Mouse (Mus musculus): ENCODE results near the gene Pola2. TPM values are rescaled to one million over a fixed set of nuclear protein-coding genes. Genes with fewer than 3 reads are reported as not detected.

Gene Pola2
- total RNA-seq, 2 experiments from 2014 or later = 22.9 to 23.7 TPM

GRCm38 (mm10) chr19:5894002-5894678 lies 69.9 kb downstream of the Pola2 start, which contains the start of gene Tigd3:
TSS of gene Tigd3 (minus strand) at chr19:5894149.
- DNase-seq = peak; percentile 94 to 95

DNA sequence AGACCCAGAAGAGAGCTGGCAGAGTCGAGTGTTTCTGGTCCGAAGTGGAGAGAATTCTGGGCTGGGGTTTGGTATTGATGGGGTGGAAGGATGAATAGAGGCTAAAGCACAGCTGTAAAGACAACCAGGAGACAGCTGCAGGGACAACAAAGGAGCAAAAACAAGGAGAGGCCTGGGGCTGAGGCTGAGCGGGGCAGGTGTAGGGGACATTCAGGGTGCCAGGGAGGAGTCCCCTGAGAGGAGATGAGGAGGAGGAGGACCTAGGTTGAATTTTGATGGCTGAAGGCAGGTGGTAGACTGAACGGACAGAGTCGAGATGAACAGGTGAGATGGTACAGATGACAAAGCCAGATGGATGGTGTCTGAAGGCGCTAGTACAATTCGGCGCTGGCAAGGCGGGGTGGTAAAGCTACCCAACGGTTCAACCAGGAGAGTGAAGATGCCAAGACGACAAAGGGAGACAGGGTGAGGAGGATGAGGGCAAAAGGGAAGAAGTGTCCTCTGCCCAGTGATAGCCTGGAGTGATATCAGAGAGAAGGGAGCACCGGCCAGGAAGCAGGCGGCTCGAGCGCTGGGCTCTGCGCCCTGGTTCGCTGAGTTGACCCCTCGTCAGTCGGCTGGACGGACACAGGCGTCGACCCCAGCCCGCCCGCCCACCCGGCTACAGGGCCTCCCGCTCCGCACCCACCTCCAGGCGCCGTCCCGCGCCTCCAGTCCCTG lies 70.6 kb downstream of the Pola2 start:
- DNase-seq = no peak

GRCm38 (mm10) chr19:5892735-5893134 lies 71.3 kb downstream of the Pola2 start:
- no peak for DNase-seq

DNA sequence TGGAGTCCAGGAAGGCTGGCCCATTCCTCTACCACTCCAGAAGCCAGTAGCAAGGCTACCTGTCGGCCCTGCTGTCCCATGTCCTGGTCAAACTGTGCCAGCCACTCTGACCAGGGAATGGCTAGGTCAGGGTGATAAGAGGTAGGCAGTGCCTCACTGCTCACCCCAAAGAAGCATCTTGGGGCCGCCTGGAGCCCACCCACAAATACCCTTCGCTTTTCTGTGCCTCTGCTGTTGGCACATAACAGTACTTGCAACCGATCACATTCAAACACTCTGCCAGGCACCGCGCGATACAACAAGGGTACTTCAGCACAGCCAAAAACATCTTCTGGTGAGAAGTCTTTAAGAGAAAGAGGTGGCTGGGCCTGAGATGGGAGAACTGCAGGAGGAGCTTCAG lies 71.7 kb downstream of the Pola2 start:
- no peak for DNase-seq

DNA sequence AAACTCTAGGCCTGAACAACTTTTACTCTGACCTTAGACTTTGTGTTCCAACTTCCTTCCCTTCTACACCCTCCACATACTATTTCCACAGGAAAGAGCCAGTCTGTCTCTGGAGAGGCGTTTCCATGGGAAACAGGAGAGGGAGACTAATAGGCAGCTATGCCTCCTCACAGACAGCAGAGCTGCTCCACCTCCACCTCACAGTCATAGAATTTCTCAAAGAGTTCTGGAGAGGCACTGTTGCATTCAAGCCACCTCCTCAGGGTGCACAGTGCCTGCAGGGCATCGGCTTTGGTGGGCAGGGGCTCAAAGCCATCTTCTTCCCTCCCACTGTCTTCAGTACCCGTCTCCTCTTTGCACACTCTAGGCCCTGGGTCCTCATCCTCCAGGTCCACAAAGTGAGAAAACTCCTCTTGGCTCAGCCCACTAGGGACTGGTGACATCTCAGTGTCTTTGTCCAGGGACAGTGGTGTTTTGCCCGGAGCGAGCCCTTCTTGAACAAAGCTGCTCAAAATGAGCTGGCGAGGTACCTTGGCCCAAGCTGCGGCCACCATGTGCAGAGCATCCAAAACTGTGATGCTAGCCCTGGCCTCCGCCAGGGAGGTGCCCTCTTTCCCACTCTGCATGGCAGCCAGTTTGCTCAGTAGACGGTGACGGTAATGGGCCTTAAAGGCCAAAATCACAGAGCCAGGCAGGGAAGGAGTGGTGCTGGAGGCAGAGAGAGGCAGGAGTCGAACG lies 72.3 kb downstream of the Pola2 start:
- no peak for DNase-seq

Other genes starting within 250 kb of the Pola2 start
- 10 to 100 TPM; 30.8 to 38.3 TPM for gene Ehbp1l1, start 237.9 kb downstream of the Pola2 start, total RNA-seq (2021)
- gene Fam89b, start 234.5 kb downstream of the Pola2 start, total RNA-seq (2021) = 10 to 100 TPM; 41.4 to 66.5 TPM
- gene Ltbp3, start 223.3 kb downstream of the Pola2 start, total RNA-seq (2021) = 100 to 1,000 TPM; 222 to 305 TPM
- 100 to 1,000 TPM; 103 to 107 TPM for gene Scyl1, start 192.8 kb downstream of the Pola2 start, total RNA-seq (2021)
- 10 to 100 TPM; 35.5 to 52.6 TPM for gene Frmd8, start 88.9 kb downstream of the Pola2 start, total RNA-seq (2021)
- gene Slc25a45, start 86.4 kb downstream of the Pola2 start, total RNA-seq (2021) = 10 to 100 TPM in 1 of 2 experiments, 1 to 10 TPM in 1; 9.4 to 33.2 TPM
- 1 to 10 TPM in 1 of 2 experiments, under 1 TPM in 1; 0.92 to 1.4 TPM for gene Tigd3, start 70.1 kb downstream of the Pola2 start, total RNA-seq (2021)
- gene Dpf2, start 51.2 kb downstream of the Pola2 start, total RNA-seq (2021) = 100 to 1,000 TPM in 1 of 2 experiments, 10 to 100 TPM in 1; 89.6 to 120 TPM
- gene Cdc42ep2, start 39.4 kb downstream of the Pola2 start, total RNA-seq (2021) = 1 to 10 TPM; 6.0 to 6.2 TPM
- gene Slc22a20, start 21.9 kb upstream of the Pola2 start, total RNA-seq (2021) = not detected
- 10 to 100 TPM; 27.9 to 35.6 TPM for gene Capn1, start 51.7 kb upstream of the Pola2 start, total RNA-seq (2021)
- gene Syvn1, start 82.4 kb upstream of the Pola2 start, total RNA-seq (2021) = 10 to 100 TPM; 57.5 to 61.2 TPM
- gene Mrpl49, start 93.6 kb upstream of the Pola2 start, total RNA-seq (2021) = 10 to 100 TPM; 58.2 to 58.6 TPM
- 1,000 to 10,000 TPM; 1,081 to 1,082 TPM for gene Fau, start 93.6 kb upstream of the Pola2 start, total RNA-seq (2021)
- gene Znhit2, start 97.0 kb upstream of the Pola2 start, total RNA-seq (2021) = 10 to 100 TPM; 29.7 to 34.8 TPM
- 10 to 100 TPM; 22.9 to 42.0 TPM for gene Tm7sf2, start 104.2 kb upstream of the Pola2 start, total RNA-seq (2021)
- 10 to 100 TPM; 51.9 to 59.8 TPM for gene Vps51, start 113.0 kb upstream of the Pola2 start, total RNA-seq (2021)
- not detected for gene Tmem262, start 115.8 kb upstream of the Pola2 start, total RNA-seq (2021)
- gene Gm28374, start 118.1 kb upstream of the Pola2 start, total RNA-seq (2021) = under 1 TPM in 1 of 2 experiments, not detected in 1; 0.83 TPM
- gene Zfpl1, start 120.8 kb upstream of the Pola2 start, total RNA-seq (2021) = 10 to 100 TPM; 34.2 to 37.4 TPM
- 1 to 10 TPM; 1.8 to 2.2 TPM for gene Cdca5, start 120.8 kb upstream of the Pola2 start, total RNA-seq (2021)
- gene AC131692.1, start 130.2 kb upstream of the Pola2 start, total RNA-seq (2021) = not detected
- gene Naaladl1, start 141.6 kb upstream of the Pola2 start, total RNA-seq (2021) = under 1 TPM in 1 of 2 experiments, not detected in 1; 0.10 TPM
- gene Sac3d1, start 154.4 kb upstream of the Pola2 start, total RNA-seq (2021) = 10 to 100 TPM; 15.4 to 17.7 TPM
- 10 to 100 TPM; 29.0 to 29.2 TPM for gene Snx15, start 164.1 kb upstream of the Pola2 start, total RNA-seq (2021)
- gene Batf2, start 176.8 kb upstream of the Pola2 start, total RNA-seq (2021) = 1 to 10 TPM; 1.2 to 2.0 TPM
- gene Arl2, start 177.3 kb upstream of the Pola2 start, total RNA-seq (2021) = 10 to 100 TPM; 80.5 to 81.7 TPM
- gene Majin, start 220.2 kb upstream of the Pola2 start, total RNA-seq (2021) = 1 to 10 TPM; 1.7 TPM